Mouse (Mus musculus): ENCODE data around the gene Tbcd.

- no peak for TF ChIP-seq POLR2A (IDR thresholded peaks at IDR 0.05; ENCODE audit: insufficient read depth, low read depth, low read length)
- no peak for TF ChIP-seq CTCF (IDR thresholded peaks at IDR 0.05; ENCODE audit: insufficient read depth, low read depth, low read length)
Measured at GRCm38 (mm10) chr11:121547234-121547633, 95.5 kb downstream of the Tbcd start.
